Mouse (Mus musculus): ENCODE results near the gene Mbnl2. TPM values are rescaled to one million over a fixed set of nuclear protein-coding genes. Genes with fewer than 3 reads are reported as not detected.

Mbnl2 gene
- polyA plus RNA-seq, 1 experiment from 2014 or later: 45.5 TPM

GRCm38 (mm10) chr14:120362409-120362992, 87.0 kb downstream of the Mbnl2 start:
- H3K27me3 ChIP-seq (ENCODE audit: low read depth, poor library complexity, severe bottlenecking): no peaks in the 10 kb centered on the region
- H3K27ac ChIP-seq: no peak overlapping the region
- H3K4me3 ChIP-seq: no peak overlapping the region
- H3K9me3 ChIP-seq (replicated peaks): no peaks in the 10 kb centered on the region
- no peaks in the 10 kb centered on the region for H3K4me1 ChIP-seq
- H3K36me3 ChIP-seq: peaks cover 8% of the 10 kb centered on the region
- no peak for DNase-seq (ENCODE audit: low spot score)
- 87% methylated on average over 8 of the region's 8 CpGs for WGBS

DNA sequence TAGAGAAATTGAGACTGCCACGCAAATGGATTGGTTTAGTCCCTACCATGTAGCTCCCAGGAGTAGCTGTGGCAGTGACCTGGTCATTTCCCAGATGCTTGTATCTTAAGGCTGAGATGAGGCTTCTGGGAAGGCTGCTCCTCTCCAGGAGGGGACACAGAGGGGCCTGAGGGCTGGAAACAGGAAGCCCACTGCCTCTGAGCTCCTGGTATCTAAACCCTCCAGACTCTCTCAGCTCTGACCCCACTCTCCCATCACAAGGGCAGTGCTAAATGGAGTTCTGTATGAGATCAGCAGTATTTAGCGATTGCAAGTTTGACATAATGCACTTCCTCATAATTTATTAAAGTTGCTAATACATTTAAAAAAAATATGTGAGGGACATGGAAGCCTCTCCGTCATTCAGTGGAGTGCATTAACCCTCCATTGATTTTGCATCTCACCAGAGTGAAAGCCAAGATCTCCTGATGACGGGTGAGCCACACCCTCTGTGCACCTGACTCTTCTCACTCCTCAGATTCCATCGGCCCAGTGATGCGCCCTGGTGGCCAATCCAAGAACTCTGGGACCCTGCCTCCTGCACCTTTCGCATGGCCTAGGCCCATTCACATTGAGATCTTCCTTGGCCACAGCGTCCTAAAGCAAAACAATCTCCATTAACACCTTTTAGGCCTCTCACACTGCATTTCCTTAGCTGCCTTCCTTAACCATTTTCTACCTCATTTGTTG, 87.8 kb downstream of the Mbnl2 start:
- DNase-seq (ENCODE audit: low spot score): no peak
- no peak overlapping the region for H3K27ac ChIP-seq
- H3K4me3 ChIP-seq: no peak overlapping the region
- peaks cover 5% of the 10 kb centered on the region; the same call in 1 of the 2 replicates for H3K4me1 ChIP-seq
- peaks cover 4% of the 10 kb centered on the region for H3K36me3 ChIP-seq
- no peaks in the 10 kb centered on the region for H3K27me3 ChIP-seq (ENCODE audit: low read depth, poor library complexity, severe bottlenecking)
- H3K9me3 ChIP-seq (replicated peaks): no peaks in the 10 kb centered on the region
- WGBS: 58% methylated on average over 8 of the region's 8 CpGs

DNA sequence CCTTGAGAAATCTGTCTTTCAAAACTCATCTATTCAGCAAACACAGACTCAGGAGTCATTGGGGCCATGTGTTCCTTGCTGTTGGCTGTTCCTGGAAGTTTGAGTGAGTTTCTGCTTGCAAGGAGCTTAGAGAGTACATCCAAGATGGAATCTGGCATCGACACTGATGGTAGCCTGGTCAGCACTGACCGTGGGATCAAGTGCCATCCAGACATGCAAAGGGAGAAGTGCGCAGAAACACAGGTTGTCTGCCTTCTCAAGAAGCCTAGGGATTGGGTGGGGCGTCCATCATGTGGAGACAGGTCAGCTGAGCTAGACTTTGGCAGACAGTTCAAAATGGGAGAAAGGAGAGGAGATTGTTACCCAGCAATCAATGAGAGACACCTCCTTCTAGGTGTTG, 89.6 kb downstream of the Mbnl2 start:
- no peak for DNase-seq (ENCODE audit: low spot score)
- Histone ChIP-seq H3K27ac (no peak overlapping the region), H3K4me1 (peaks cover 23% of the 10 kb centered on the region), H3K4me3 (no peak overlapping the region), H3K36me3 (no peaks in the 10 kb centered on the region; the same call in 1 of the 2 replicates), H3K27me3 (ENCODE audit: low read depth, poor library complexity, severe bottlenecking) (no peaks in the 10 kb centered on the region), H3K9me3 (replicated peaks) (no peaks in the 10 kb centered on the region)
- 91% methylated on average over 4 of the region's 4 CpGs for WGBS

DNA sequence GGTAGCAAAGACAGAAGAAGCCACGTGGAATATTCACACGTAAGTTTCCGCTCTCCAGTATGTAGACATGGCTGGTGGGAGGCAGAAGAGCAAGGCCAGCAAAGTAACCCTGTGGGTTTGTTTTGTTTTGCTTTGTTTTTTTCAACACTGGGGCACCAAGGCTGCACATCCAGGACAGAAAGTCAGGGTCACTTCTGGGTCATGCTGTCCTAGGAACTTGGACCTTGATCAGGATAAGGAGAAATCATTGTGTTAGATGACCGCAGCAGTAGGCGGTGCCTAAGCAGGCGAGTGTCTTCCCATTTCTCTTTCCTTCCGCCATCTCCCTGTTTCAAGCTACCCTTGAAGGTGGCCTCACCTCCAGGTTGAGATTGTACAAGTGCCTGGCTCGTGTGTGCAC, 91.5 kb downstream of the Mbnl2 start:
- no peaks in the 10 kb centered on the region for H3K9me3 ChIP-seq (replicated peaks)
- 94% methylated on average over 8 of the region's 8 CpGs for WGBS
- no peaks in the 10 kb centered on the region for H3K27me3 ChIP-seq (ENCODE audit: low read depth, poor library complexity, severe bottlenecking)
- no peak overlapping the region for H3K4me3 ChIP-seq
- no peak for DNase-seq (ENCODE audit: low spot score)
- peaks cover 31% of the 10 kb centered on the region for H3K4me1 ChIP-seq
- H3K27ac ChIP-seq: no peak overlapping the region
- H3K36me3 ChIP-seq: no peaks in the 10 kb centered on the region; the same call in 1 of the 2 replicates

GRCm38 (mm10) chr14:120367589-120367988, 92.1 kb downstream of the Mbnl2 start:
- H3K36me3 ChIP-seq: no peaks in the 10 kb centered on the region; the same call in 1 of the 2 replicates
- H3K27me3 ChIP-seq (ENCODE audit: low read depth, poor library complexity, severe bottlenecking): no peaks in the 10 kb centered on the region
- peaks cover 31% of the 10 kb centered on the region for H3K4me1 ChIP-seq
- 93% methylated on average over 4 of the region's 4 CpGs for whole genome bisulfite sequencing
- no peaks in the 10 kb centered on the region for H3K9me3 ChIP-seq (replicated peaks)
- H3K4me3 ChIP-seq: no peak overlapping the region
- no peak for DNase-seq (ENCODE audit: low spot score)
- no peak overlapping the region for H3K27ac ChIP-seq

DNA sequence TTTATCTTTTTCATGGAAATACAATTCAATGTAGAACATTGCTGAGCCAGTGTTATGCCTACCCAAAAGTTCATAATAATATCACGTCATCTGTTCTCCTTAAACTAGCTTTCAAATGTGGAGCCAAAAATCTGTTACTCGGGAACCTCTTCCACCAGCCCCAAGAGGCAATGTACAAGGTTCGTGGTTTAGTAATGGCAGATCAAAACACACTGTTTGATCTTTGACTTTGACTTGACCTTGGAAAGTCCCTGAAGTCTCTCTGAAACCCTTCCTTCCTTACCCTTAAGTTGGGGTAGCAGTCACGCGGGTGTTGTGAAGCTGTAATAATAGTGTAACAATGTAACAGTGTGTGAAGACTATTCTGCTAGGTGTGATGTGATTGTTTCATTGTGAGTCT, 93.0 kb downstream of the Mbnl2 start:
- Histone ChIP-seq H3K27me3 (ENCODE audit: low read depth, poor library complexity, severe bottlenecking) (no peaks in the 10 kb centered on the region), H3K36me3 (no peaks in the 10 kb centered on the region; the same call in 1 of the 2 replicates), H3K4me3 (no peak overlapping the region), H3K4me1 (peaks cover 39% of the 10 kb centered on the region), H3K9me3 (replicated peaks) (no peaks in the 10 kb centered on the region), H3K27ac (no peak overlapping the region)
- 75% methylated on average over 5 of the region's 5 CpGs for WGBS
- DNase-seq (ENCODE audit: low spot score): no peak

DNA sequence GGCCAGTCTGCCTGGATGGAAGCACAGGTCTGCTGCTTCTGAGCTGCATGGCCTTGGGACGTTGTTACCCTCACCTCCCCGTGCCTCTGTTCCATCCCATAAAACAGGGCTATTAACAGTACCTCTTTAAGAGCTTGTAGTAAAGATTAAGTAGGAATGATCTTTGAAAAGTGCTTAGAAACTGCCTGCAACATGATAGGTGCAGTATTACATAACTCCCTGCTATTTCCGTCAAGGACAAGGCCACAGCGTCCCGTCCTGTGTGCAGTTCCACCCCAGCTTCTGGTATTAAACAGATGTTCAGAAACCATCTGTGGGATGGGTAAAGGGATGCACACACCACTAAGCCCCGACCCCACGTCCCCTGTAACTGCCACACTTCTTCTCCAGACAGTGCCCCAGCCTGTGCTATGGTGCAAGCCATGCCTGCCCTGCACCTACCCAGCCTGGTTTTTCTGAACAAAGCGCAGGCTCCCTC, 93.5 kb downstream of the Mbnl2 start:
- H3K27me3 ChIP-seq (ENCODE audit: low read depth, poor library complexity, severe bottlenecking): no peaks in the 10 kb centered on the region
- DNase-seq (ENCODE audit: low spot score): no peak
- H3K9me3 ChIP-seq (replicated peaks): no peaks in the 10 kb centered on the region
- H3K4me1 ChIP-seq: peaks cover 44% of the 10 kb centered on the region
- no peaks in the 10 kb centered on the region; the same call in 1 of the 2 replicates for H3K36me3 ChIP-seq
- no peak overlapping the region for H3K4me3 ChIP-seq
- WGBS: 69% methylated on average over 8 of the region's 8 CpGs
- H3K27ac ChIP-seq: no peak overlapping the region

DNA sequence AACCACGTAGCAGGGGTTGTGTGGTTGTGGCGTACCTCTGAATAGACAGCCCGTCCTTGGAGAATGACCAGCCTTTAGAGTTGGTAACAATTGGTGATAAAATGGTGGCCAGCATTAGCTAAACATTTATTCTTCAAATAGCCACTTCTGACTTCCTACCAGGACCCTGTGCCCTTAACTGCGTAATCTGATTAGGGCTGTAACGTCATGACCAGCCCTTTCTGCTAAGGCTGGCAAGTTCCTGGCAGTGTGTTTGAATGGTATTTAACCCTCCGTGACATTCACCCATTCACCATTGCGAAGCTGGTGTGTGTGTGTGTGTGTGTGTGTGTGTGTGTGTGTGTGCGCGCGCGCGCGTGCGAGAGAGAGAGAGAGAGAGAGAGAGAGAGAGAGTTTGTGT, 94.6 kb downstream of the Mbnl2 start:
- no peak overlapping the region for H3K4me3 ChIP-seq
- H3K36me3 ChIP-seq: no peaks in the 10 kb centered on the region; the same call in 1 of the 2 replicates
- WGBS: 89% methylated on average over 14 of the region's 14 CpGs
- peaks cover 45% of the 10 kb centered on the region for H3K4me1 ChIP-seq
- no peaks in the 10 kb centered on the region for H3K27me3 ChIP-seq (ENCODE audit: low read depth, poor library complexity, severe bottlenecking)
- H3K9me3 ChIP-seq (replicated peaks): no peaks in the 10 kb centered on the region
- no peak overlapping the region for H3K27ac ChIP-seq
- DNase-seq (ENCODE audit: low spot score): no peak

- H3K36me3 ChIP-seq: no peaks in the 10 kb centered on the region; the same call in 1 of the 2 replicates
- H3K4me1 ChIP-seq: peaks cover 45% of the 10 kb centered on the region
- no peak for DNase-seq (ENCODE audit: low spot score)
- no peak overlapping the region for H3K27ac ChIP-seq
- H3K27me3 ChIP-seq (ENCODE audit: low read depth, poor library complexity, severe bottlenecking): no peaks in the 10 kb centered on the region
- no peaks in the 10 kb centered on the region for H3K9me3 ChIP-seq (replicated peaks)
- WGBS: 89% methylated on average over 11 of the region's 11 CpGs
- no peak overlapping the region for H3K4me3 ChIP-seq
Observed at GRCm38 (mm10) chr14:120370631-120371030, 95.2 kb downstream of the Mbnl2 start.

DNA sequence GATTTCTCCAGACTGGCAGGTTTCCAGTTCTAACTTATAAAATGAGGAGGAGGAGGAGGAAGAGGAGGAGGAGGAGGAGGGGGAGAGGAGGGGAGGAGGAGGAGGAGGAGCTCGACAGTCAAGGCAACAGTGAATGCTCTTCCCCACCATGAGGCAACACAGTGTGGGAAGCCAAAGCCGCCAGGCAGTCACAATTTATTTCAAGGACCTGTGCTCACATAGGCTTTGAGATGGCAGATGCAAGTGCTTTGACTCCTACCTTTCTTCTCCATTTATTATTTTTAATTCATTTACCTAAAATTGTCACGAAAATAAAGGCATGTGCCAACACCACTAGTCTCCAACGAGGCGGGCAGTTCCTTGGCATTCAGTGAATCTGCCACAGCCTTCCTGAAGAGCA, 95.7 kb downstream of the Mbnl2 start:
- H3K4me1 ChIP-seq: peaks cover 45% of the 10 kb centered on the region

DNA sequence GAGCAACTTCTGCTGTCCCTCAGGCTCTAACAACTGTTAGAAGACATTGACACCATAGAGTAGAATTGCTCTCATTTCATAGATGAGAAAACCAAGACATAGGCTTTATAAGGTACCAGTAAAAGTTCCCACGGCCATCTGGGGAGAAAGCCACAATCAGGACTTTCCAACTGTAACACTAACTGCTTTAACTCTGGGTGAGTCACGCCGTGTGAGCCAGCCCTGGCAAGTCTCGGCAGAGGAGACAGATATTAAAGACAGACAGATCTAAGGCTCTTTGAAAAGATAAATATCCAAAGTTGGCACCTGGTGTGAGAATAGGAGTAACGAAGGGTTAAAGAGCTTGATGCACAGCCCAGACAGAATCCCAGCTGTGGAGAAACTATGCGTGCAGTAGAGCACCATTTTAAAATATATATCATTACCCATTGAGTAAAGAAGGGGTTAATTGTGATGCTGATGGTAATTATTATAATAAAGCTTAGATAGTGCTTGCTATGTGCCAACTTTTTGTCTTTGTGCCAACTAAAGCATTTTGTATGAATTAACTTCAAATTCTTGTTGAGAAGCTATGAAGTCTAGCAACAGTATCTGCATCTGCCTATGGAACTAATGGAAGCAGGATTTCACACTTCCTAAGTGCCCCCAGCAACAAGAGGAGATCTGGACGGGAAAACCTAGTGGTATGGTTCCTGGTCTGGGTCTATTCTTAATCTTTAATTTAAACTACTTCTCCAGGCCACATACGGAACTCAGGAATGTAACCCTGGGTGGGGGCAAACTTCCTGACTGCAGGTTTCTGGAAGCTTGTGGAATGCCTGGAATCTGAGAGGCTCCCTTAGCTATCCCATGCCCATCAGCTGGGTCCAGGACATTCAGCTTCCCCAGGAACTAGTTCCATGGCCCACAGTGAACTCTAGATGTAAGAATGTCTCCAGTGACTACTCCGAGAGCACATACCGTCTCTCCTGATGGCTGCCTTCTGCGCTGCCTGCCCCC, 97.9 kb downstream of the Mbnl2 start:
- H3K27ac ChIP-seq: 0 out of 2 replicates have a peak overlapping the region, but pooled peaks have one; percentile 17
- WGBS: 67% methylated on average over 11 of the region's 11 CpGs
- peaks cover 52% of the 10 kb centered on the region for H3K4me1 ChIP-seq
- no peak overlapping the region for H3K4me3 ChIP-seq
- H3K36me3 ChIP-seq: no peaks in the 10 kb centered on the region
- no peaks in the 10 kb centered on the region for H3K9me3 ChIP-seq (replicated peaks)
- H3K27me3 ChIP-seq (ENCODE audit: low read depth, poor library complexity, severe bottlenecking): no peaks in the 10 kb centered on the region
- DNase-seq (ENCODE audit: low spot score): no peak

More for the DNA sequence above, 95.7 kb downstream of the Mbnl2 start:
- no peaks in the 10 kb centered on the region for H3K9me3 ChIP-seq (replicated peaks)
- H3K4me3 ChIP-seq: no peak overlapping the region
- 89% methylated on average over 5 of the region's 5 CpGs for WGBS
- no peak for DNase-seq (ENCODE audit: low spot score)
- no peak overlapping the region for H3K27ac ChIP-seq
- no peaks in the 10 kb centered on the region for H3K27me3 ChIP-seq (ENCODE audit: low read depth, poor library complexity, severe bottlenecking)
- no peaks in the 10 kb centered on the region; the same call in 1 of the 2 replicates for H3K36me3 ChIP-seq

DNA sequence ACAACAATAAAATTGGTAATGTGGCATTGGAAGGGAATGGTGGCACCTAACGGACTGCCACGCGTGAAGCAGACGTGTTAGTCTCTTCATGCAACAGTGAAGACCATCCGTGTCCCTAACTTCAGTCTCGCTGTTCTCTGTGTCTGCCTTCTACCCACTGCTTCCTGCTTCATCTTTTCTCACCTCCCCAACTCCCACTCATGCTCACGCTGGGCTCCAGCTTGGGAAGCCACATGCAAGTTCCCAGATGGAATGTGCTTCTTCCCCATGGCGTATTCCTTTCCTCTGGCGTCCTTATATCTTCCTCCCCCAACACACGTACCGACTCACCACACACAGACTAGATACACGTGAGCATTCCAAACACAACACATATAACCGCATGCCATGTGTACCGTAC, 99.3 kb downstream of the Mbnl2 start:
- Histone ChIP-seq H3K4me1 (peaks cover 38% of the 10 kb centered on the region), H3K4me3 (no peak overlapping the region), H3K9me3 (replicated peaks) (no peaks in the 10 kb centered on the region), H3K36me3 (0 out of 2 replicates have a peak, but pooled peaks cover 3% of the 10 kb centered on the region), H3K27me3 (ENCODE audit: low read depth, poor library complexity, severe bottlenecking) (no peaks in the 10 kb centered on the region), H3K27ac (no peak overlapping the region)
- DNase-seq (ENCODE audit: low spot score): no peak
- WGBS: 95% methylated on average over 14 of the region's 14 CpGs
